Mouse (Mus musculus): Measurements from ENCODE around the gene Syt7. TPM values are rescaled to one million over a fixed set of nuclear protein-coding genes. Genes with fewer than 3 reads are reported as not detected.

Gene Syt7
- polyA plus RNA-seq, 1 experiment, result not detected

DNA sequence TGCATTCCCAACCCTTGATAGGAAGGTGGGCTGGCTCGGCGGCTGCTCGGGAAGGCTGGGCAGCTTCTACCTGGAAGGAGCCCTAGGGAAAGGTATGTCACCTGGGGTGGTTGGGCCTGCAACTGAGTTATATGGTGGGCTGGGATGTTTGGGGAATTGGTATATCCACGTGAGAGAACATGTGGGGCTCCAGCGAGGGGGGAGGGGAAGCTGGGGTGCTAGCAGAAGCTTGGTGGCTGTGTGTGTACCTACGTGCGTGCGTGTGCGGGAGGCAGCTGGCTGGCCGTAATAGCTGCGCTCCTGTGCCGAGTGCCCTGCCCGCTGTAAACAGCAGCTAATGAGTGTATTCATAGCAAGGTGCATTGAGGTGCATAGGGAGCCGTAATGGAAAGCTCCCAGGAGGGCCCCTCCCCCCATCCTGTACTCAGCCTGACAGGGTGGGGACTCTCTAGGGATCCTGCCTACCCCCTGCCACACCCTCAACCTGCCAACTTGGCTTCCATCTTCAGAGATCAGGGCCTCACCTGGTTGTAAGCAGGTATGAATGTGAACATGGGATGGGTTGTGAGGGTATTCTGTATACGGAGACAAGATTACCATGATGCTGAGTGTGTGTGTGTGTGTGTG lies 5.1 kb downstream of the Syt7 start:
- TF ChIP-seq CTCF (IDR thresholded peaks at IDR 0.05; ENCODE audit: insufficient read depth, low read depth, low read length) (no peak), POLR2A (IDR thresholded peaks at IDR 0.05; ENCODE audit: insufficient read depth, low read depth, low read length) (no peak)
- H3K4me1 ChIP-seq (ENCODE audit: control insufficient read depth, insufficient read depth, low read length), result peaks cover 44% of the 10 kb centered on the region
- no peak overlapping the region for H3K27ac ChIP-seq (ENCODE audit: insufficient read depth, low read depth, low read length)
- WGBS, result 71% methylated on average over 15 of the region's 15 CpGs
- no peak overlapping the region for H3K4me3 ChIP-seq (ENCODE audit: insufficient read depth, low read depth, low read length)

- H3K4me3 ChIP-seq (ENCODE audit: insufficient read depth, low read depth, low read length), result no peak overlapping the region
- H3K4me1 ChIP-seq (ENCODE audit: control insufficient read depth, insufficient read depth, low read length), result peaks cover 39% of the 10 kb centered on the region
- H3K27ac ChIP-seq (ENCODE audit: insufficient read depth, low read depth, low read length), result no peak overlapping the region
- TF ChIP-seq CTCF (IDR thresholded peaks at IDR 0.05; ENCODE audit: insufficient read depth, low read depth, low read length), result no peak
- TF ChIP-seq POLR2A (IDR thresholded peaks at IDR 0.05; ENCODE audit: insufficient read depth, low read depth, low read length), result no peak
- 42% methylated on average over 8 of the region's 8 CpGs for WGBS
Measured at GRCm38 (mm10) chr19:10395174-10395573, 6.3 kb downstream of the Syt7 start.

DNA sequence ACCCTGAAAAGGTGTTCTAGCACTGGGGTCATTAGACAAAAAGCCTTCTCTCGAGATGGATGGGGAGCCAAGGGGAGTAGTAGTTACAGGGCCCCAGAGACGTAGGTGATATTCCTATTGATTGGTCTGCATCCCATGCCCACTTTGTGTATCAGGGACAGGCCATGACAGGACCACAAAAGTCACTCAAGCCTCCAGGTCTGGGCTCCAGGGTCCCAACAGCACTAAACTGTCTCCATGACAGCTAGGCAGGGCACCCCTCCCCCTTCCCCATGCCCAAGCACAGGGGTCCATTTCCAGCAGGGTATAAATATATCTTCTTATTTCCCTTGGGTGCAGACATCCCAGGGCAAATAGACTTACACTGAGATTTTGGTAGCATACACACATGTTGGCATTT lies 8.1 kb downstream of the Syt7 start:
- WGBS, result 91% methylated on average over 2 of the region's 2 CpGs
- Histone ChIP-seq H3K4me1 (ENCODE audit: control insufficient read depth, insufficient read depth, low read length) (peaks cover 28% of the 10 kb centered on the region), H3K4me3 (ENCODE audit: insufficient read depth, low read depth, low read length) (no peak overlapping the region), H3K27ac (ENCODE audit: insufficient read depth, low read depth, low read length) (no peak overlapping the region)
- TF ChIP-seq CTCF (IDR thresholded peaks at IDR 0.05; ENCODE audit: insufficient read depth, low read depth, low read length), result no peak
- no peak for TF ChIP-seq POLR2A (IDR thresholded peaks at IDR 0.05; ENCODE audit: insufficient read depth, low read depth, low read length)

DNA sequence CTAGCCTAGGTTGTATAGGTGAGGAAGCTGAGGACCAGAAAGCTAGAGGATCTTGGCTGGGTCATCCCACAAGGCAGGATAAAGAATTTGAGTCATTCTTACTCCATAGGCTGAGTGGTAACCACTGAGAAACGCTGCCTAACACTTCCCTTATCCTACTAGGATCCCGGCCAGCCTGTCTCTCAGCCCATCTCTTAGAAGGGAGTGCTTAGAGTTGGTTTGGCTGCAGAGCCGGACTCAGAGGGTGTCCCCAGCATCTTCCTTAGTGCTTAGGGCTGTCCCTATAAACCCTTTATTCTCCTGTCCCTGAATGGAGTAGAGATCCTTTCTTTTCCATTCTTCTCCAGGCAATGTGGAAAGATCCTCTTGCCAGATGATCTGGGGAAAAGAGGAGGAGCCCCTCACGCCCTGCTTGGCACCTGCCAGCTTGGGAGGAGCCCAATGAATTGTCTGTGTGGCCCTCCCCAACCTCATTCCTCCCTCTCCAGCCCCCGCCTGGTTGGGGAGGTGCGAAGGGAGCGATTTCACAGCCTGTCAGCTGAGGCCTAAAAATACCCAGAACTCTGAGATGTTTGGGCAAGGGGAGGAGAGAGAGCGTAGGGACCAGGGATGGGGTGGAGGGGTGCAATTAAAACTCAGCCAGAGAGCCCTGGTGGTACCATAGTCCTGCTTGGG lies 8.7 kb downstream of the Syt7 start:
- Histone ChIP-seq H3K4me3 (ENCODE audit: insufficient read depth, low read depth, low read length) (no peak overlapping the region), H3K4me1 (ENCODE audit: control insufficient read depth, insufficient read depth, low read length) (peaks cover 24% of the 10 kb centered on the region)
- 34% methylated on average over 8 of the region's 8 CpGs for WGBS

DNA sequence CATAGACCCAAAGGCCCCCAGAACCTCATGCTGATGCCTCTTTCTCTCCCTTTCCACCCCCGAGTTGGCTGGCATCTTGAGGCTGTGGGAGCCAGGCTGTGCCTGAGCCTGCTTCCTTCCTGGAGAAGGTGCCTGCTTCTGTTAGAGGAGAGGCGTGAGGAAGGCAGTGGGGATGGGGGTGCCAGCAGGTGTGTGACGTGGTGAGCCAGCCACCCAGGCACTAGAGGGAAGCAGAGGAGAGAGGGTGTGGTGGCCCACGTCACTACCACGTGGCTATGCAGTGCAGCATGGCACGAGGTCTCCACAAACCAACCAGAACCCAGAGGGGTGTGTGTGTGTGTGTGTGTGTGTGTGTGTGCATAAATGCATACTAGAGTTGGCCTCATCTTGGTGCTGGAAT lies 9.4 kb downstream of the Syt7 start:
- TF ChIP-seq POLR2A (IDR thresholded peaks at IDR 0.05; ENCODE audit: insufficient read depth, low read depth, low read length) (no peak), CTCF (IDR thresholded peaks at IDR 0.05; ENCODE audit: insufficient read depth, low read depth, low read length) (no peak)
- H3K4me3 ChIP-seq (ENCODE audit: insufficient read depth, low read depth, low read length), result no peak overlapping the region
- peak overlapping the region; percentile 15 for H3K27ac ChIP-seq (ENCODE audit: insufficient read depth, low read depth, low read length)
- 37% methylated on average over 6 of the region's 6 CpGs for WGBS
- peaks cover 20% of the 10 kb centered on the region for H3K4me1 ChIP-seq (ENCODE audit: control insufficient read depth, insufficient read depth, low read length)

More for the DNA sequence above, 8.7 kb downstream of the Syt7 start:
- no peak for TF ChIP-seq POLR2A (IDR thresholded peaks at IDR 0.05; ENCODE audit: insufficient read depth, low read depth, low read length)
- TF ChIP-seq CTCF (IDR thresholded peaks at IDR 0.05; ENCODE audit: insufficient read depth, low read depth, low read length), result no peak
- peak overlapping the region; percentile 28 for H3K27ac ChIP-seq (ENCODE audit: insufficient read depth, low read depth, low read length)

GRCm38 (mm10) chr19:10402771-10403494 lies 14.0 kb downstream of the Syt7 start:
- no peak overlapping the region for H3K27ac ChIP-seq (ENCODE audit: insufficient read depth, low read depth, low read length)
- 46% methylated on average over 16 of the region's 16 CpGs for WGBS
- TF ChIP-seq CTCF (IDR thresholded peaks at IDR 0.05; ENCODE audit: insufficient read depth, low read depth, low read length), result peak; percentile 27; the same call in 1 of the 2 replicates
- TF ChIP-seq POLR2A (IDR thresholded peaks at IDR 0.05; ENCODE audit: insufficient read depth, low read depth, low read length), result no peak
- no peak overlapping the region for H3K4me3 ChIP-seq (ENCODE audit: insufficient read depth, low read depth, low read length)
- H3K4me1 ChIP-seq (ENCODE audit: control insufficient read depth, insufficient read depth, low read length), result peaks cover 26% of the 10 kb centered on the region

- peaks cover 20% of the 10 kb centered on the region for H3K4me1 ChIP-seq (ENCODE audit: control insufficient read depth, insufficient read depth, low read length)
- WGBS, result 57% methylated on average over 10 of the region's 10 CpGs
- TF ChIP-seq CTCF (IDR thresholded peaks at IDR 0.05; ENCODE audit: insufficient read depth, low read depth, low read length) (no peak), POLR2A (IDR thresholded peaks at IDR 0.05; ENCODE audit: insufficient read depth, low read depth, low read length) (no peak)
- no peak overlapping the region for H3K4me3 ChIP-seq (ENCODE audit: insufficient read depth, low read depth, low read length)
- H3K27ac ChIP-seq (ENCODE audit: insufficient read depth, low read depth, low read length), result no peak overlapping the region
Measured at GRCm38 (mm10) chr19:10403593-10404380, 14.9 kb downstream of the Syt7 start.

DNA sequence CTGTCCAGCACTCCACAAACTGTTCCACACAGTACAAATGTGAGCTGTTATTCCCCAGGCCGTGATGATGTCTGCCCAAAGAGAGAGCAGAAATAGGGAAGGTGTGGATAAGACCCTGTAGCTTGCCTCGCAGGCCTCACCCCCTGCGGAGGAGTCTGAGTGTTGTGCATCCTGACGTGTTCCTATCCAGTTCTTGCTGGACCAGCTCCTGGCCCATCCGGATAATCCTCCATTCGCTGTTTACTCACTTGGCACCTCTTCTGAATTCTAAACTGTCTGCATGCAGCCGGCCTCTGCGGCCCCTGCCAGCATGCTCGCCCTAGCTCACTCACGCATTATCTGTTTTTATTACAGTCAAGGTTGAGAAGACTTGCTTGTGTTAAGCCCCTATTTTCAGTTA lies 15.5 kb downstream of the Syt7 start:
- H3K4me1 ChIP-seq (ENCODE audit: control insufficient read depth, insufficient read depth, low read length), result peaks cover 20% of the 10 kb centered on the region
- no peak overlapping the region for H3K27ac ChIP-seq (ENCODE audit: insufficient read depth, low read depth, low read length)
- 63% methylated on average over 10 of the region's 10 CpGs for WGBS
- H3K4me3 ChIP-seq (ENCODE audit: insufficient read depth, low read depth, low read length), result no peak overlapping the region
- TF ChIP-seq POLR2A (IDR thresholded peaks at IDR 0.05; ENCODE audit: insufficient read depth, low read depth, low read length) (no peak), CTCF (IDR thresholded peaks at IDR 0.05; ENCODE audit: insufficient read depth, low read depth, low read length) (no peak)

Measured in olfactory bulb, adult 2 months (tissue).